Comparison of ENCODE assay signal across 8 mouse cellular contexts in genomic region chr7:16402449-16402848, GRCm38 (mm10). TPM values are rescaled to one million over a fixed set of nuclear protein-coding genes. Genes with fewer than 3 reads are reported as not detected.
A peak's percentile ranks its signal among the peaks of the same experiment; 100 is the strongest.
DNase-seq lines count a peak whose midpoint lies in the region; ATAC-seq and TF ChIP-seq lines count a peak whose summit lies in the region.

No protein-coding gene starts in this region.

- H3K27ac ChIP-seq in heart, embryonic 14.5 days (replicated peaks in 1 of 2; ENCODE audit: control insufficient read depth in 1 of 2, insufficient read depth in 1 of 2, low read depth in 2 of 2, low read length in 2 of 2), result peak overlapping the region; percentile 97 to 100
- H3K27ac ChIP-seq in forebrain, embryonic 11.5 days (ENCODE audit: low read depth, low read length), result peak overlapping the region; percentile 100
- peak overlapping the region; percentile 100 for H3K27ac ChIP-seq in liver, embryonic 11.5 days (ENCODE audit: low read depth, low read length)

- peak overlapping the region; percentile 97 for H3K9ac ChIP-seq in heart, embryonic 14.5 days (ENCODE audit: low read length)
- H3K9ac ChIP-seq in forebrain, embryonic 11.5 days (ENCODE audit: low read length), result peak overlapping the region; percentile 100
- H3K9ac ChIP-seq in liver, embryonic 11.5 days (ENCODE audit: low read depth, low read length), result peak overlapping the region; percentile 100

- WGBS in heart, embryonic 14.5 days, result 4% methylated on average over 9 of the region's 9 CpGs
- whole genome bisulfite sequencing in forebrain, embryonic 11.5 days, result under 1% methylated on average over 9 of the region's 9 CpGs
- 3% methylated on average over 9 of the region's 9 CpGs for WGBS in liver, embryonic 11.5 days

- no peak for ATAC-seq in heart, embryonic 14.5 days (ENCODE audit: insufficient number of reproducible peaks, insufficient read depth, low FRiP score, low read depth)
- ATAC-seq in forebrain, embryonic 11.5 days (replicated peaks; ENCODE audit: low FRiP score), result no peak
- ATAC-seq in liver, embryonic 11.5 days (replicated peaks; ENCODE audit: low FRiP score), result no peak

- intact Hi-C loops in gastrocnemius, postnatal 14 days (cut with DNase I; ENCODE audit: low total_unique reads), result no loop called here

- DNase-seq in heart, postnatal 4 days, result no peak
- no peak for DNase-seq in forebrain, embryonic 11.5 days (ENCODE audit: low spot score)
- DNase-seq in liver, embryonic 11.5 days (ENCODE audit: low spot score), result no peak
- DNase-seq in testis, postnatal 14 days (ENCODE audit: low spot score), result peak; percentile 26
- no peak for DNase-seq in yolk sac, embryonic 10.5 days (ENCODE audit: low spot score)
- DNase-seq in gastrocnemius, postnatal 14 days, result no peak

- H3K4me1 ChIP-seq in heart, embryonic 14.5 days (ENCODE audit: control insufficient read depth in 2 of 2, insufficient read depth in 2 of 2, low read length in 2 of 2), result peaks cover 28 to 46% of the 10 kb centered on the region in 2 experiments
- H3K4me1 ChIP-seq in E14TG2a.4 (replicated peaks; ENCODE audit: low read depth, low read length), result peaks cover 63% of the 10 kb centered on the region
- H3K4me1 ChIP-seq in forebrain, embryonic 11.5 days (replicated peaks; ENCODE audit: control insufficient read depth, insufficient read depth, low read length), result peaks cover 13% of the 10 kb centered on the region
- H3K4me1 ChIP-seq in liver, embryonic 11.5 days (replicated peaks; ENCODE audit: control insufficient read depth, insufficient read depth, low read length), result peaks cover 41% of the 10 kb centered on the region

- H3K9me3 ChIP-seq in heart, embryonic 14.5 days (ENCODE audit: control insufficient read depth, low read length), result no peaks in the 10 kb centered on the region
- no peaks in the 10 kb centered on the region for H3K9me3 ChIP-seq in E14TG2a.4 (ENCODE audit: low read length)
- no peaks in the 10 kb centered on the region for H3K9me3 ChIP-seq in forebrain, embryonic 11.5 days (ENCODE audit: control insufficient read depth, low read length)
- H3K9me3 ChIP-seq in liver, embryonic 11.5 days (ENCODE audit: control insufficient read depth, low read length), result no peaks in the 10 kb centered on the region

- peak overlapping the region; percentile 87 for H3K4me2 ChIP-seq in heart, embryonic 14.5 days (ENCODE audit: low read length)
- H3K4me2 ChIP-seq in forebrain, embryonic 11.5 days (ENCODE audit: low read depth, low read length, severe bottlenecking), result peak overlapping the region; percentile 100
- peak overlapping the region; percentile 84 for H3K4me2 ChIP-seq in liver, embryonic 11.5 days

- H3K36me3 ChIP-seq in heart, embryonic 14.5 days (ENCODE audit: control insufficient read depth, insufficient read depth, low read length), result peaks cover 4% of the 10 kb centered on the region; the same call in 1 of the 2 replicates
- H3K36me3 ChIP-seq in E14TG2a.4 (ENCODE audit: insufficient read depth, low read length), result peaks cover 41% of the 10 kb centered on the region
- H3K36me3 ChIP-seq in forebrain, embryonic 11.5 days (ENCODE audit: control insufficient read depth, insufficient read depth, low read length), result no peaks in the 10 kb centered on the region
- H3K36me3 ChIP-seq in liver, embryonic 11.5 days (ENCODE audit: control insufficient read depth, insufficient read depth, low read length), result no peaks in the 10 kb centered on the region

- H3K27me3 ChIP-seq in heart, embryonic 14.5 days (ENCODE audit: control insufficient read depth, insufficient read depth, low read length), result no peaks in the 10 kb centered on the region
- no peaks in the 10 kb centered on the region for H3K27me3 ChIP-seq in E14TG2a.4 (ENCODE audit: insufficient read depth, low read length)
- no peaks in the 10 kb centered on the region for H3K27me3 ChIP-seq in forebrain, embryonic 11.5 days (ENCODE audit: control insufficient read depth, insufficient read depth, low read length)
- no peaks in the 10 kb centered on the region for H3K27me3 ChIP-seq in liver, embryonic 11.5 days (replicated peaks; ENCODE audit: control insufficient read depth, insufficient read depth, low read length)

- TF ChIP-seq CTCF in E14TG2a.4 (conservative IDR thresholded peaks at IDR 0.05; ENCODE audit: low read length), result no peak

- H3K4me3 ChIP-seq in heart, embryonic 14.5 days (ENCODE audit: control insufficient read depth in 1 of 2, insufficient read depth in 1 of 2, low read depth in 1 of 2, low read length in 2 of 2), result peak overlapping the region; percentile 56 to 69
- H3K4me3 ChIP-seq in E14TG2a.4 (replicated peaks; ENCODE audit: low read length), result peak overlapping the region; percentile 94
- H3K4me3 ChIP-seq in forebrain, embryonic 11.5 days (ENCODE audit: low read depth, low read length), result peak overlapping the region; percentile 92
- peak overlapping the region; percentile 93 for H3K4me3 ChIP-seq in liver, embryonic 11.5 days (ENCODE audit: low read depth, low read length)

RNA-seq across cellular contexts. Expression of gene Zc3h4, which starts 1.7 kb away (rescaled TPM):
- 8.6 and 10.6 TPM in 2 replicates for polyA plus RNA-seq in heart, embryonic 14.5 days (2014; fragmentation: Nextera tagmentation; extraction: Ambion mirVana)
- 10 to 100 TPM; 36.8 to 39.3 TPM for total RNA-seq in heart, postnatal 4 days (2021)
- polyA plus RNA-seq in forebrain, embryonic 11.5 days (2014; fragmentation: Nextera tagmentation; extraction: Ambion mirVana), result 23.9 and 24.2 TPM in 2 replicates
- polyA plus RNA-seq in liver, embryonic 11.5 days (2014; fragmentation: Nextera tagmentation; extraction: Ambion mirVana), result 14.1 and 18.6 TPM in 2 replicates
- total RNA-seq in gastrocnemius, postnatal 14 days (2021), result 10 to 100 TPM; 27.9 to 28.5 TPM

RNA-seq across cellular contexts. Expression of gene Sae1, which starts 14.8 kb away (rescaled TPM):
- 179 and 183 TPM in 2 replicates for polyA plus RNA-seq in heart, embryonic 14.5 days (2014; fragmentation: Nextera tagmentation; extraction: Ambion mirVana)
- total RNA-seq in heart, postnatal 4 days (2021), result 100 to 1,000 TPM; 105 to 110 TPM
- 427 and 437 TPM in 2 replicates for polyA plus RNA-seq in forebrain, embryonic 11.5 days (2014; fragmentation: Nextera tagmentation; extraction: Ambion mirVana)
- 267 and 287 TPM in 2 replicates for polyA plus RNA-seq in liver, embryonic 11.5 days (2014; fragmentation: Nextera tagmentation; extraction: Ambion mirVana)
- 10 to 100 TPM; 30.0 to 37.9 TPM for total RNA-seq in gastrocnemius, postnatal 14 days (2021)

RNA-seq across cellular contexts. Expression of gene Tmem160, which starts 50.1 kb away (rescaled TPM):
- 87.5 and 96.7 TPM in 2 replicates for polyA plus RNA-seq in heart, embryonic 14.5 days (2014; fragmentation: Nextera tagmentation; extraction: Ambion mirVana)
- 10 to 100 TPM; 70.3 to 77.9 TPM for total RNA-seq in heart, postnatal 4 days (2021)
- polyA plus RNA-seq in forebrain, embryonic 11.5 days (2014; fragmentation: Nextera tagmentation; extraction: Ambion mirVana), result 48.6 and 52.1 TPM in 2 replicates
- polyA plus RNA-seq in liver, embryonic 11.5 days (2014; fragmentation: Nextera tagmentation; extraction: Ambion mirVana), result 54.4 and 54.5 TPM in 2 replicates
- 10 to 100 TPM; 23.2 to 28.7 TPM for total RNA-seq in gastrocnemius, postnatal 14 days (2021)
